ENCODE assay signal across 8 mouse cellular contexts in genomic region chr8:124792708-124793107, GRCm38 (mm10). TPM values are rescaled to one million over a fixed set of nuclear protein-coding genes. Genes with fewer than 3 reads are reported as not detected.
DNase-seq lines count a peak whose midpoint lies in the region; ATAC-seq lines count a peak whose summit lies in the region.

Gene Trim67 (plus strand): TSS chr8:124793092.

- peaks cover 30% of the 10 kb centered on the region for H3K4me1 ChIP-seq in megakaryocyte, embryonic 14.5 days

- no peaks in the 10 kb centered on the region for H3K36me3 ChIP-seq in megakaryocyte, embryonic 14.5 days (replicated peaks; ENCODE audit: low read length)

- H3K9me3 ChIP-seq in megakaryocyte, embryonic 14.5 days = peaks cover 12% of the 10 kb centered on the region

- ATAC-seq in megakaryocyte, adult 5-6 weeks (ENCODE audit: poor library complexity, severe bottlenecking) = no peak

- DNase-seq in cerebellum, postnatal 10 days = peak; percentile 95 to 98
- peak; percentile 22 to 52 for DNase-seq in frontal cortex, postnatal 36 days (ENCODE audit: low spot score in 2 of 2)
- peak; percentile 27 to 29 for DNase-seq in layer of hippocampus, adult 8-10 months (ENCODE audit: low spot score in 2 of 2)
- peak; percentile 89 for DNase-seq in mesoderm, embryonic 11.5 days (ENCODE audit: low read depth, low spot score)
- peak; percentile 88 for DNase-seq in right cerebral cortex, postnatal 4 days
- DNase-seq in gastrocnemius, adult 8-10 months (ENCODE audit: low spot score in 2 of 2) = no peak

- H3K4me3 ChIP-seq in megakaryocyte, embryonic 14.5 days (replicated peaks) = peak within 1 kb of the TSS; percentile 86

- H3K27me3 ChIP-seq in megakaryocyte, embryonic 14.5 days (replicated peaks) = peaks cover 91% of the 10 kb centered on the region

RNA-seq across cellular contexts. Expression of gene Trim67, which starts in this region (rescaled TPM):
- 0.09 TPM in 1 of 2 replicates, not detected in the other for polyA plus RNA-seq in megakaryocyte, embryonic 14.5 days (2012; ENCODE audit: insufficient read depth, low replicate concordance)
- total RNA-seq in megakaryocyte, adult 5-6 weeks (2015) = not detected in 2 replicates
- total RNA-seq in megakaryocyte, adult 5-6 weeks (2017) = 0.04 TPM in 1 of 2 replicates, not detected in the other
- 1 to 10 TPM; 1.9 to 2.3 (median 2.1) TPM for total RNA-seq in layer of hippocampus, adult 8-10 months (2022)
- under 1 TPM in 2 of 4 experiments, not detected in 2; 0.19 to 0.36 TPM for total RNA-seq in gastrocnemius, adult 8-10 months (2022)

Comparison
In these comparisons a context has a peak if more than half of its experiments do, and no peak if none do; other contexts are left out.
1. DNase-seq: peak in cerebellum, postnatal 10 days (2 of 2), frontal cortex, postnatal 36 days (2 of 2), layer of hippocampus, adult 8-10 months (2 of 2), mesoderm, embryonic 11.5 days (single experiment) and right cerebral cortex, postnatal 4 days (single experiment); none in gastrocnemius, adult 8-10 months (0 of 2).